Mouse (Mus musculus): ENCODE data around the gene Lsamp. TPM values are rescaled to one million over a fixed set of nuclear protein-coding genes. Genes with fewer than 3 reads are reported as not detected.

Lsamp gene
- total and polyA plus RNA-seq, 2 experiments from 2014 or later = 116 to 210 TPM

GRCm38 (mm10) chr16:40509146-40510030, 525.2 kb downstream of the Lsamp start:
- ATAC-seq (ENCODE audit: low FRiP score) (peak; percentile 87), DNase-seq (ENCODE audit: low spot score) (peak; percentile 88)
- H3K9me3 ChIP-seq (ENCODE audit: low read length) = no peaks in the 10 kb centered on the region
- peak overlapping the region; percentile 47; the same call in 1 of the 2 replicates for H3K27ac ChIP-seq (ENCODE audit: low read depth, low read length)
- 31% methylated on average over 7 of the region's 7 CpGs for WGBS
- H3K4me2 ChIP-seq (ENCODE audit: low read depth, low read length, poor library complexity, severe bottlenecking) = no peak overlapping the region
- TF ChIP-seq CTCF (IDR thresholded peaks at IDR 0.05) = no peak
- H3K27me3 ChIP-seq (ENCODE audit: insufficient read depth, low read length) = no peaks in the 10 kb centered on the region
- no peaks in the 10 kb centered on the region for H3K4me1 ChIP-seq (ENCODE audit: insufficient read depth, low read length)
- H3K36me3 ChIP-seq (ENCODE audit: insufficient read depth, low read length) = no peaks in the 10 kb centered on the region
- no peak overlapping the region for H3K4me3 ChIP-seq (ENCODE audit: low read depth, low read length)
- H3K9ac ChIP-seq (replicated peaks; ENCODE audit: low read length, poor library complexity, severe bottlenecking) = no peak overlapping the region

DNA sequence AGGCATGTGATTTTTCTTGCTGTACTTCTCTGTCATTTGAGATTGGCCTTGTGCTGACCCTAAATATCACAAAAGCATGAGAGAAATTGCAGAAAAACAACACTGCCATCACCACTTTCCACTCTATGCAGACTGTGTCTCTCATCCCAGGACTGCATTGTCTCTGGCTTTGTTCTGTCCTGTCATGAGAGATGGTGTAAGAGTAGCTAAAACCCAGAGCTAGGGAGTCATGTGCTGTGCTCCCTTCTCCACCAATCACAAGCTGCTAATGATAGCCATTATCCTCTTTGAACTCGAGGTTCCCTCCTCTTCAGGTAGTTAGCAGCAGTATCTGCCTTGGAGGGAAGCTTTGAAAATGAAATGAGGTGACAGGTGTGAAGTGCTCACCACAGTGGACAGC, 552.6 kb downstream of the Lsamp start:
- H3K4me1 ChIP-seq (ENCODE audit: insufficient read depth, low read length) = no peaks in the 10 kb centered on the region
- no peaks in the 10 kb centered on the region for H3K36me3 ChIP-seq (ENCODE audit: insufficient read depth, low read length)
- no peak overlapping the region for H3K4me3 ChIP-seq (ENCODE audit: low read depth, low read length)
- no peak overlapping the region for H3K27ac ChIP-seq (ENCODE audit: low read depth, low read length)
- H3K4me2 ChIP-seq (ENCODE audit: low read depth, low read length, poor library complexity, severe bottlenecking) = no peak overlapping the region
- no peak for DNase-seq (ENCODE audit: low spot score)
- 27% methylated on average over 1 of the region's 1 CpGs for whole genome bisulfite sequencing
- ATAC-seq (ENCODE audit: low FRiP score) = no peak
- no peaks in the 10 kb centered on the region for H3K27me3 ChIP-seq (ENCODE audit: insufficient read depth, low read length)
- no peaks in the 10 kb centered on the region for H3K9me3 ChIP-seq (ENCODE audit: low read length)
- TF ChIP-seq CTCF (IDR thresholded peaks at IDR 0.05) = no peak
- no peak overlapping the region for H3K9ac ChIP-seq (replicated peaks; ENCODE audit: low read length, poor library complexity, severe bottlenecking)

- Histone ChIP-seq H3K4me2 (ENCODE audit: low read depth, low read length, poor library complexity, severe bottlenecking) (no peak overlapping the region), H3K9me3 (ENCODE audit: low read length) (no peaks in the 10 kb centered on the region), H3K9ac (replicated peaks; ENCODE audit: low read length, poor library complexity, severe bottlenecking) (no peak overlapping the region), H3K4me1 (ENCODE audit: insufficient read depth, low read length) (no peaks in the 10 kb centered on the region), H3K4me3 (ENCODE audit: low read depth, low read length) (no peak overlapping the region), H3K27ac (ENCODE audit: low read depth, low read length) (no peak overlapping the region), H3K36me3 (ENCODE audit: insufficient read depth, low read length) (no peaks in the 10 kb centered on the region), H3K27me3 (ENCODE audit: insufficient read depth, low read length) (no peaks in the 10 kb centered on the region)
- WGBS = 91% methylated on average over 4 of the region's 4 CpGs
- TF ChIP-seq CTCF (IDR thresholded peaks at IDR 0.05) = no peak
- DNase-seq (ENCODE audit: low spot score) = no peak
- ATAC-seq (ENCODE audit: low FRiP score) = no peak
Measured at GRCm38 (mm10) chr16:40549663-40550062, 565.5 kb downstream of the Lsamp start.

DNA sequence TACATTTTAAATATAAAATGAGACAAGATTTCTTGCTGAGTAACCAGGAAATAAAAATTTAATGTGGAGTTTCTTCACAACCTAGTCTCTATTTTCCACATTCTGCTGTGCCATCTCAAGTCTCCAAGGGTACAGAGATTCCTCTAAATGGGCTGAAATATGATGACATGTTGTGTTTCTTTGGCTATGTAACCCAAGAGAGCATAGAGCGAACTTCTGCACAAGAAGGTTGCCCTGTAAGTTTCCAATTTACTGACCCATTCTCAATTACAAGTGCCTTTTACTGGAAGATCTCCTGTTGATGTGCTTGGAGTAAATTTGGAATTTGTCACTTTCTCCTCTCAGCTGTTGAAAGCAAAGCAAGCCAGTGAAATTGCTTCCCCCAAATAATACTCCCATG, 571.4 kb downstream of the Lsamp start:
- no peak overlapping the region for H3K27ac ChIP-seq (ENCODE audit: low read depth, low read length)
- no peak for TF ChIP-seq CTCF (IDR thresholded peaks at IDR 0.05)
- no peaks in the 10 kb centered on the region for H3K9me3 ChIP-seq (ENCODE audit: low read length)
- no peaks in the 10 kb centered on the region for H3K4me1 ChIP-seq (ENCODE audit: insufficient read depth, low read length)
- H3K9ac ChIP-seq (replicated peaks; ENCODE audit: low read length, poor library complexity, severe bottlenecking) = no peak overlapping the region
- ATAC-seq (ENCODE audit: low FRiP score) = no peak
- DNase-seq (ENCODE audit: low spot score) = no peak
- H3K36me3 ChIP-seq (ENCODE audit: insufficient read depth, low read length) = no peaks in the 10 kb centered on the region
- WGBS = 95% methylated on average over 1 of the region's 1 CpGs
- H3K27me3 ChIP-seq (ENCODE audit: insufficient read depth, low read length) = no peaks in the 10 kb centered on the region
- no peak overlapping the region for H3K4me3 ChIP-seq (ENCODE audit: low read depth, low read length)
- no peak overlapping the region for H3K4me2 ChIP-seq (ENCODE audit: low read depth, low read length, poor library complexity, severe bottlenecking)

GRCm38 (mm10) chr16:40557680-40558249, 573.6 kb downstream of the Lsamp start:
- Histone ChIP-seq H3K27ac (ENCODE audit: low read depth, low read length) (no peak overlapping the region), H3K4me3 (ENCODE audit: low read depth, low read length) (no peak overlapping the region), H3K4me1 (ENCODE audit: insufficient read depth, low read length) (no peaks in the 10 kb centered on the region), H3K4me2 (ENCODE audit: low read depth, low read length, poor library complexity, severe bottlenecking) (no peak overlapping the region), H3K9ac (replicated peaks; ENCODE audit: low read length, poor library complexity, severe bottlenecking) (no peak overlapping the region), H3K36me3 (ENCODE audit: insufficient read depth, low read length) (no peaks in the 10 kb centered on the region), H3K27me3 (ENCODE audit: insufficient read depth, low read length) (no peaks in the 10 kb centered on the region), H3K9me3 (ENCODE audit: low read length) (no peaks in the 10 kb centered on the region)
- no peak for DNase-seq (ENCODE audit: low spot score)
- no peak for TF ChIP-seq CTCF (IDR thresholded peaks at IDR 0.05)
- WGBS = 52% methylated on average over 5 of the region's 5 CpGs
- ATAC-seq (ENCODE audit: low FRiP score) = no peak

GRCm38 (mm10) chr16:40567431-40567941, 583.3 kb downstream of the Lsamp start:
- no peak overlapping the region for H3K4me3 ChIP-seq (ENCODE audit: low read depth, low read length)
- 58% methylated on average over 9 of the region's 9 CpGs for WGBS
- no peak overlapping the region for H3K9ac ChIP-seq (replicated peaks; ENCODE audit: low read length, poor library complexity, severe bottlenecking)
- no peaks in the 10 kb centered on the region for H3K9me3 ChIP-seq (ENCODE audit: low read length)
- no peak for TF ChIP-seq CTCF (IDR thresholded peaks at IDR 0.05)
- no peak overlapping the region for H3K4me2 ChIP-seq (ENCODE audit: low read depth, low read length, poor library complexity, severe bottlenecking)
- no peaks in the 10 kb centered on the region for H3K36me3 ChIP-seq (ENCODE audit: insufficient read depth, low read length)
- ATAC-seq (ENCODE audit: low FRiP score) (peak; percentile 44; the same call in 1 of the 2 replicates), DNase-seq (ENCODE audit: low spot score) (peak; percentile 89)
- H3K4me1 ChIP-seq (ENCODE audit: insufficient read depth, low read length) = no peaks in the 10 kb centered on the region
- no peak overlapping the region for H3K27ac ChIP-seq (ENCODE audit: low read depth, low read length)
- H3K27me3 ChIP-seq (ENCODE audit: insufficient read depth, low read length) = no peaks in the 10 kb centered on the region

Measured in midbrain, postnatal 0 days (tissue).